Mouse (Mus musculus): ENCODE measurements around the gene Sema4a. TPM values are rescaled to one million over a fixed set of nuclear protein-coding genes. Genes with fewer than 3 reads are reported as not detected.

Gene Sema4a
- polyA plus RNA-seq, 1 experiment from 2014 or later: 32.8 TPM

DNA sequence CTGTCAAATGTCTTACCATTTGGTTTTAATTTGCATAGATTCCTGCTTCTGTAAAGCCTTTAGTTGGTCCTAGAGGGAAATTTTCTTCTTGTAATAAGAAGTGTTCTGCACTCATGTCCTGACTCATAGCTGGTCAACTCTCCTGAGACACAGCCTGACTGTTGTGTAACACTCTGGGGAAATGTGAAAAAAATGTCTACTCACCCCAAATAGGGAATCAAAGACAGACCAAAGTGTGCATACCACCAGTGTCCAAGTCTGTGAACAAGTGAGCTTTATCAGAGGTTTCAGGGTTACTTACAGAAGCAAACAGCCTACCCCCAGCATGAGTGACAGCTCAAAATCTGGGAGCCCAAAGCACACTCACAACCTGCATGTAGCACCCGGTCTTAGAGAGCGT, 4.1 kb upstream of the Sema4a start:
- 90% methylated on average over 2 of the region's 2 CpGs for WGBS
- H3K4me2 ChIP-seq (ENCODE audit: low read length): no peak overlapping the region
- ATAC-seq: no peak

DNA sequence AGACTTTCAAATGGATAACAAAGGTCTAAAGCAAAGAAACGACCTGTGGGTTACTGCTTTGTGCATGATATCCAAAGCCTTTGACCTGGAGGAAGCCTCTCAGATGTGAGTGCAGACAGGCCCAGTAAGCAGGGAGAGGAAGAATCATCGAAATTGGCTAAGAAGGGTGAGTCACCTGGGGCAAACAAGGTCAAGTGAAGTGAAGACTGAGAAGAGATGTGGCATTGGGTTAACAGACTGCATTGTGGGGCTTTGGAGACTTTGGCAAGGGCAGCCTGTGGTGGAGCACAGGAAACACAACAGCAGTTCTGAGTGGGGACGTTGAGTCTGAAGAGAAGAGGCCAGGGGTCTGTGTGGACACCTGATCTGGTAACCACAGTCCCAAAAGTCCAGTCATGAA, 3.4 kb upstream of the Sema4a start:
- Histone ChIP-seq H3K4me2 (ENCODE audit: low read length) (no peak overlapping the region), H3K4me1 (ENCODE audit: control insufficient read depth, insufficient read depth, low read depth, low read length) (peaks cover 2% of the 10 kb centered on the region; the same call in 1 of the 2 replicates), H3K4me3 (ENCODE audit: low read length) (no peak overlapping the region), H3K9me3 (ENCODE audit: control insufficient read depth, low read length) (no peaks in the 10 kb centered on the region), H3K36me3 (ENCODE audit: control insufficient read depth, insufficient read depth, low read length) (no peaks in the 10 kb centered on the region), H3K9ac (ENCODE audit: low read depth, low read length) (no peak overlapping the region), H3K27me3 (replicated peaks; ENCODE audit: control insufficient read depth, insufficient read depth, low read length) (no peaks in the 10 kb centered on the region), H3K27ac (ENCODE audit: low read depth, low read length) (no peak overlapping the region)
- no peak for ATAC-seq
- WGBS: 67% methylated on average over 3 of the region's 3 CpGs

More for the DNA sequence above, 4.1 kb upstream of the Sema4a start:
- no peak overlapping the region for H3K27ac ChIP-seq (ENCODE audit: low read depth, low read length)
- no peaks in the 10 kb centered on the region for H3K9me3 ChIP-seq (ENCODE audit: control insufficient read depth, low read length)
- no peak overlapping the region for H3K4me3 ChIP-seq (ENCODE audit: low read length)
- H3K4me1 ChIP-seq (ENCODE audit: control insufficient read depth, insufficient read depth, low read depth, low read length): peaks cover 2% of the 10 kb centered on the region; the same call in 1 of the 2 replicates
- no peaks in the 10 kb centered on the region for H3K36me3 ChIP-seq (ENCODE audit: control insufficient read depth, insufficient read depth, low read length)
- H3K9ac ChIP-seq (ENCODE audit: low read depth, low read length): no peak overlapping the region
- no peaks in the 10 kb centered on the region for H3K27me3 ChIP-seq (replicated peaks; ENCODE audit: control insufficient read depth, insufficient read depth, low read length)

DNA sequence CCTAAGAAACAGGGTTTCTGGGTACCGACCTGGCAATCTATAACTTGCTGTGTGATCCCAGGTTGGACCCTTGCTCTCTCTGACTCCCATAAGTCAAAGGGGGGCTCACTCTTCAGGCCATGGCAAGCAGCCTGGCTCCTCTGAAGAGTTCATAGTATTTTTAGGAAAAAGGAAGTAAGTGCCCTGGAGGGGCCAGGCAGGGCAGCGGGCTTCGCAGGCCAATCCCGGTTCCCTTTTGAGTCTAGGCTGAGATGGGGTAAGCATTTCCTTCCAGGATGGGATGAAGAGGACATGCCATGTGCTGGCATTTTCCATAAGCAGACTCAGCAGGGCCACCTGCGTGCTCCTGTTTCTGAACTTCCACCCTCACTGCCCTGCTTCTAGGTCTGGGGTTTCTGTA, 953 bp downstream of the Sema4a start:
- H3K36me3 ChIP-seq (ENCODE audit: control insufficient read depth, insufficient read depth, low read length): no peaks in the 10 kb centered on the region
- no peaks in the 10 kb centered on the region for H3K27me3 ChIP-seq (replicated peaks; ENCODE audit: control insufficient read depth, insufficient read depth, low read length)
- 84% methylated on average over 5 of the region's 5 CpGs for WGBS
- no peak overlapping the region for H3K27ac ChIP-seq (ENCODE audit: low read depth, low read length)
- ATAC-seq: no peak
- H3K9me3 ChIP-seq (ENCODE audit: control insufficient read depth, low read length): no peaks in the 10 kb centered on the region
- H3K4me1 ChIP-seq (ENCODE audit: control insufficient read depth, insufficient read depth, low read depth, low read length): peaks cover 18% of the 10 kb centered on the region
- no peak overlapping the region for H3K4me3 ChIP-seq (ENCODE audit: low read length)
- no peak overlapping the region for H3K4me2 ChIP-seq (ENCODE audit: low read length)
- H3K9ac ChIP-seq (ENCODE audit: low read depth, low read length): no peak overlapping the region

DNA sequence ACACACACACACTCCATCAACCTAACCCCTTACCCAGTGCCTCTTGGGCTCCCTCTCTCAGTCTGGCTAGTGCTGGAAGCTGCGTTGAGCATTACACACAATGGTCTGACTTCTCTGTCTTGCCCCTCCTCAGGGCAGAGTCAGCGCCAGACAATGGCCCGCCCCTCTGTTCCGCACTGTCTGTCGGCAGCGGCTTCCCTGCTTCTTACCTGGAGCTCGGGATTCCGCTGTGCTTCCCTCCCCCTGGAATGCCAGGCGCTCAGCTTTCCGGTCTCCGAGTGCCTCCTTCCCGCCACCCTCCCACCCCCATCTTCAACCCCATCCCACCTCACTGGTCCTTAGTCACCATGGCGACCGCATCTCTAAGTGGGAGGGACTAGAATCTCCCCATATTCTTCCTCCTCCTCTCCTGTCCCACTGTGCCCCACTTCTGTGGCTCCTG, 2.2 kb downstream of the Sema4a start:
- WGBS: under 1% methylated on average over 14 of the region's 14 CpGs
- Histone ChIP-seq H3K27ac (ENCODE audit: low read depth, low read length) (peak overlapping the region; percentile 77), H3K4me3 (ENCODE audit: low read length) (peak overlapping the region; percentile 52), H3K9ac (ENCODE audit: low read depth, low read length) (peak overlapping the region; percentile 73), H3K27me3 (replicated peaks; ENCODE audit: control insufficient read depth, insufficient read depth, low read length) (no peaks in the 10 kb centered on the region), H3K9me3 (ENCODE audit: control insufficient read depth, low read length) (no peaks in the 10 kb centered on the region), H3K36me3 (ENCODE audit: control insufficient read depth, insufficient read depth, low read length) (peaks cover 3% of the 10 kb centered on the region; the same call in 1 of the 2 replicates), H3K4me1 (ENCODE audit: control insufficient read depth, insufficient read depth, low read depth, low read length) (peaks cover 18% of the 10 kb centered on the region), H3K4me2 (ENCODE audit: low read length) (peak overlapping the region; percentile 79)
- ATAC-seq: peak; percentile 84

DNA sequence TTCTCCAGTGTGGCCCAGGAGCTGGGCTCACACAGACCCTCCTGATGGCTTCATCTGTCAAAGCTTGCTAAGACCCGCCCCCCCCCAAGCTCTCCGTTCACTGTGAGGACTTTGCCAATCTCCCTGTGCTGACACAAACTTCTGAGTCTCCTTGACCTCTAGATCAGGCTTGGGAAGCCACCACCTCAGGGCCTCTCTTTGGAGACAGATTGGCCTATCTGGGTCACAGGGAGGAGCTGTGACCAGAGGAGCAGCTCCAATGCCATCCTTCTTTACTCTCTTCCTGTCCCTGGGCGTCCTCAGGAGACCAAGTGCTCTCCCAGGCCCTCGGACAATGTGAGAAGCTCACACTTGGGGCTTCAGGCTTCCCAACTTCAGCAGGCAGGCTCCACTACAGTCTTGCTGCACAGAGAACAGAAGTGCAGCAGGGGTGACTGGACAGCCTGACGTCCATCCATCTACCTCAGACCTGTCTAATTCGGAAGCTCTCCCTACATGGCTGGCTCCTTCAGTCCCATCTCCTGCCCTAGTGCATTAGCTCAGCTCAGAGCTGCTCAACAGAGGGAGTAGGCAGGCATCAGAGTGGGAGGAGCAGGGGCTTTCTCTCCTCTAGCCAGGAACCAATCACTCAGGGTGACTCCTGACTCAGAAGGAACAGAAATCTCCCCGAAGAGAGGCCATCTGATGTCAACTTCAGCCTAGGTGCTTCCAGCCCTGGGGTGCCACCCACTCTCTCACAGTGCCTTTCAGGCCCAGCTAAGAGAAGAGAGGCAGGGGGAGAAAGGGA, 4.0 kb downstream of the Sema4a start:
- Histone ChIP-seq H3K9me3 (ENCODE audit: control insufficient read depth, low read length) (no peaks in the 10 kb centered on the region), H3K27ac (ENCODE audit: low read depth, low read length) (peak overlapping the region; percentile 24; the same call in 1 of the 2 replicates), H3K4me3 (ENCODE audit: low read length) (peak overlapping the region; percentile 52), H3K4me1 (ENCODE audit: control insufficient read depth, insufficient read depth, low read depth, low read length) (peaks cover 18% of the 10 kb centered on the region), H3K36me3 (ENCODE audit: control insufficient read depth, insufficient read depth, low read length) (peaks cover 3% of the 10 kb centered on the region; the same call in 1 of the 2 replicates), H3K9ac (ENCODE audit: low read depth, low read length) (peak overlapping the region; percentile 67), H3K4me2 (ENCODE audit: low read length) (peak overlapping the region; percentile 79), H3K27me3 (replicated peaks; ENCODE audit: control insufficient read depth, insufficient read depth, low read length) (no peaks in the 10 kb centered on the region)
- WGBS: 67% methylated on average over 7 of the region's 7 CpGs
- ATAC-seq: no peak

DNA sequence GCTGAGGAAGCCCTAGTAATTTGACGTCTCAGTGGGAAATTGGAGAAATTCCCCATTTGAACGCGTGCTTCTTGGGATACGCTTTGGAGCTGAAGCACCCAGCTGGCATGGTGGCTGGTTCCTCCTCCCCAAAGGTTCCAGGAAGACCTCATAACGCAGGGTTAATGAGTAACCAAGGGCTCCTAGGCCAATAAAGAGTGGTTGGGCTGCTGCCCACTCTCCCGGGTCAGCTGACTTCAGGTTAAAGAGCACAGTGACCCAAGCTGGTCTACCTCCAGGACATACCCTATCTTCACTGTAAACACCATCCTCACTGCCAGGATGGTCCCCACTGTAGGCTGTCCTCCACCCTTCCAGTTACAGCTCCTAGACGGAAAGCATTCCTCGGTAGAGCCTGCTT, 4.7 kb downstream of the Sema4a start:
- WGBS: 84% methylated on average over 8 of the region's 8 CpGs
- Histone ChIP-seq H3K27me3 (replicated peaks; ENCODE audit: control insufficient read depth, insufficient read depth, low read length) (no peaks in the 10 kb centered on the region), H3K4me3 (ENCODE audit: low read length) (no peak overlapping the region), H3K4me1 (ENCODE audit: control insufficient read depth, insufficient read depth, low read depth, low read length) (peaks cover 18% of the 10 kb centered on the region), H3K9ac (ENCODE audit: low read depth, low read length) (no peak overlapping the region), H3K4me2 (ENCODE audit: low read length) (no peak overlapping the region; the same call in 1 of the 2 replicates), H3K36me3 (ENCODE audit: control insufficient read depth, insufficient read depth, low read length) (peaks cover 3% of the 10 kb centered on the region; the same call in 1 of the 2 replicates), H3K9me3 (ENCODE audit: control insufficient read depth, low read length) (no peaks in the 10 kb centered on the region), H3K27ac (ENCODE audit: low read depth, low read length) (no peak overlapping the region)
- ATAC-seq: no peak

DNA sequence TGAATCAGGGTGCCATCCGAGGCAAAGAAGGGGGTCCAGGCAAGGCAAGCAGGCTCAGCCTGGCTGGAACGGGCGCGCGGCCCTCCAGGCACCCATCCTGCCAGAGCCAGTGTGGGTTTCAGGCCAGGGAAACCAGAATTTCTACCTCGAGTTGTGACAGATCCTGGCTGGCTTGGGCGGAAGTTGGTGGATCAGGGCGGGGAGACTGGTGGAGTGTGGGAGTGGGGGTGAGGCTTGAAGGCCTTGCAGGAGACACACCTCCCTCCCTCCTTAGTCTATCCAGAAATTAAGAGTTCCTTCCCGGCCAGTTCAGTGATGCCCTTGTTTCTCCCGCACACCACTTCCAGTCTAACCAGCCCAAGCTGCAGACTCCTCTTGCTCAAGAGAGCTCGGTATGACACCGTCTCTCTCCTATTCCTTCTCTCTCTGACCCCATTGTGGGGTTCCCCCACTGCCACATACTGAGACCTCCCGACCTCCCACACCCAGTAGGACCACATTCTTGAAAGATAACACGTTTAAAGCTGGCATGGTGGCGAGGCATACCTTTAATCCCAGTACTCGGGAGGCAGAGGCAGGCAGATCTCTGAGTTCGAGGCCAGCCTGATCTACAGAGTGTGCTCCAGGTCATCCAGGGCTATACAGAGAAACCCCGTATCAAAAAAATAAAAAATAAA, 5.3 kb downstream of the Sema4a start:
- 78% methylated on average over 18 of the region's 18 CpGs for WGBS
- H3K4me2 ChIP-seq (ENCODE audit: low read length): no peak overlapping the region
- no peak overlapping the region for H3K9ac ChIP-seq (ENCODE audit: low read depth, low read length)

DNA sequence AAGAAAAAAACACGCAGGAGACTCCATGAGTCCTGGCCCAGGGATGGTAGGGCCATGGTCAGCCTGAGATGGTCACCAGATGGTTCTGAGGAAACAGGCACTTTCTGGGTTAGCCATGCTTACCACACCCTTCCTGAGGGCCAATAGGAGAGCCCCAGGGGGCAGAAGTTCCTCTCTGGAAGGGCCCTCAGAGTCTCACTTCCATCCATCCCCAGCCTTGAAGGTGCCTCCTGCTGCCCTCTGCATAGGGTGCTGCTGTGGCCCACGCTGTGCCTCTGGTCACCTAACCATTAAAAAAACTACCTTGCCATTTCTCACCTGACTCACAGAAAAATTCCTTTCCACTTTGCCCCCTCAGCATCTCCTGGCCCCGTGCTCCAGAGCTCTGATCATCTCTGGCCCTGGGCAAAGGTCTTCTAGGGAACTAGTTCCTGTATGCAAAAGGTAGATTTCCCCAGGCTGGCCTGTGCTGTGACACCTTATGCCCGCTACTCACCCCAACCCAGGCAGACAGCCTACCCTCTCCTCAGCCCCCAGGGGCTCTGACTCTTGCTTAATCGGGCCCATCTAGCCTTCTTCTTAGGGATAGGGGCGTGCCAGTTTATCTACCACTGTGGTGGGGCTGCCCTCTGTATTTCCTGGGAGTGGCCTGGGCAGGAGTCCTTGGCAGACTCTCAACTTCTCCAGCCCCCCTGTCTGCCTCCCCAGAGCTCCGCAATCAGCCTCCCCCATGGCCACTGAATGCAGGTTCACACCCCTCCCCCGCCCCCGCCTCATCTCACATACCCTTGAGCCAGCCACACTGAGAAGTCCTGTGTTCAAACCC, 6.0 kb downstream of the Sema4a start:
- WGBS: 58% methylated on average over 9 of the region's 9 CpGs
- H3K36me3 ChIP-seq (ENCODE audit: control insufficient read depth, insufficient read depth, low read length): peaks cover 6% of the 10 kb centered on the region; the same call in 1 of the 2 replicates
- H3K27ac ChIP-seq (ENCODE audit: low read depth, low read length): no peak overlapping the region
- ATAC-seq: no peak
- H3K4me2 ChIP-seq (ENCODE audit: low read length): no peak overlapping the region
- H3K9ac ChIP-seq (ENCODE audit: low read depth, low read length): no peak overlapping the region
- H3K27me3 ChIP-seq (replicated peaks; ENCODE audit: control insufficient read depth, insufficient read depth, low read length): no peaks in the 10 kb centered on the region
- no peaks in the 10 kb centered on the region for H3K9me3 ChIP-seq (ENCODE audit: control insufficient read depth, low read length)
- peaks cover 18% of the 10 kb centered on the region for H3K4me1 ChIP-seq (ENCODE audit: control insufficient read depth, insufficient read depth, low read depth, low read length)
- H3K4me3 ChIP-seq (ENCODE audit: low read length): no peak overlapping the region

More for the DNA sequence above, 5.3 kb downstream of the Sema4a start:
- Histone ChIP-seq H3K36me3 (ENCODE audit: control insufficient read depth, insufficient read depth, low read length) (peaks cover 3% of the 10 kb centered on the region; the same call in 1 of the 2 replicates), H3K4me3 (ENCODE audit: low read length) (no peak overlapping the region), H3K27ac (ENCODE audit: low read depth, low read length) (no peak overlapping the region), H3K27me3 (replicated peaks; ENCODE audit: control insufficient read depth, insufficient read depth, low read length) (no peaks in the 10 kb centered on the region), H3K4me1 (ENCODE audit: control insufficient read depth, insufficient read depth, low read depth, low read length) (peaks cover 18% of the 10 kb centered on the region), H3K9me3 (ENCODE audit: control insufficient read depth, low read length) (no peaks in the 10 kb centered on the region)
- ATAC-seq: no peak
